Mouse (Mus musculus): ENCODE measurements around the gene Rab20. TPM values are rescaled to one million over a fixed set of nuclear protein-coding genes. Genes with fewer than 3 reads are reported as not detected.
A peak's percentile ranks its signal among the peaks of the same experiment; 100 is the strongest.

The Rab20 gene
- polyA plus RNA-seq, 1 experiment from 2014 or later: 1.5 TPM

DNA sequence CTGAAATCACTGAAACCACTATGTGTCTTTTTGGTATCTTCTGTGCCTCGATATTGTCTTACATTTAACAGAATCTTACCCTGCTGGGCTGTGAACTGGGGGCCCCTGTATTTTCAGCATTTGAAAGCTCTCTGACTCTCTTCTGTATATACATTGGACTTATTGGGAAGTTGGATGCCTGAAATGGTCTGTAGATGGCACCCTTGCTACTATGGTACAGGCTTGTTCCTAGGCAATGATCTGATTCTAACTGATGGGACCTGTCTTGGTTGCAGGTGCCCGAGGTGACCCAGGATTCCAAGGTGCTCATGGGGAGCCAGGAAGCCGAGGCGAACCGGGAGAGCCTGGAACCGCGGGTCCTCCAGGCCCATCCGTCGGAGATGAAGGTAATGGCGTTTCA lies 63.4 kb downstream of the Rab20 start:
- peaks cover 44% of the 10 kb centered on the region for H3K4me1 ChIP-seq (replicated peaks)
- H3K9ac ChIP-seq: no peak overlapping the region
- no peaks in the 10 kb centered on the region for H3K27me3 ChIP-seq
- no peak overlapping the region for H3K27ac ChIP-seq (replicated peaks)
- H3K4me3 ChIP-seq: no peak overlapping the region
- WGBS: 85% methylated on average over 10 of the region's 10 CpGs
- no peak overlapping the region for H3K4me2 ChIP-seq
- no peaks in the 10 kb centered on the region for H3K9me3 ChIP-seq
- H3K36me3 ChIP-seq: no peaks in the 10 kb centered on the region
- no peak for ATAC-seq (ENCODE audit: low FRiP score, low read depth)

DNA sequence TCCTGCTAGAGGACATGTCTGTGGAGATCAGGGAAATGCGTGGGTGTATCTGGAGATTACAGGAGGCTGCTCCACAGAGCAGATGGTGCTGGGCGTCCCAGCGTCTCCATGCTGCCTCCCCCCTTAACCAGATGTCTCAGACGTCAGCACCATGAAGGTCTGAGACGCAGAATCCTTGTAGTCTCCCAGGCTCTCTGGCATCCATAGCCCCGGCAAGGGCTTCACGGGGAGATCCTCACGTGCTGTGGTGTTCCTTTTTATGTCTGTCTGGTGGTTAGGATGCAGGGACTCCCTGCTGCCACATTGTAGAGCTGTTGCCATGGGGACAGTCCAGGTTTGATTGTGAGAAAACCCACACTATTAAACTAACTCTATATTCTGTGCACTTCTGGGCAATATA lies 64.2 kb downstream of the Rab20 start:
- H3K4me1 ChIP-seq (replicated peaks): peaks cover 38% of the 10 kb centered on the region
- H3K27ac ChIP-seq (replicated peaks): no peak overlapping the region; the same call in 1 of the 2 replicates
- no peak overlapping the region for H3K4me3 ChIP-seq
- no peaks in the 10 kb centered on the region for H3K27me3 ChIP-seq
- H3K9ac ChIP-seq: no peak overlapping the region
- WGBS: 21% methylated on average over 8 of the region's 8 CpGs
- H3K4me2 ChIP-seq: no peak overlapping the region
- ATAC-seq (ENCODE audit: low FRiP score, low read depth): peak; percentile 50
- H3K9me3 ChIP-seq: no peaks in the 10 kb centered on the region
- H3K36me3 ChIP-seq: no peaks in the 10 kb centered on the region

DNA sequence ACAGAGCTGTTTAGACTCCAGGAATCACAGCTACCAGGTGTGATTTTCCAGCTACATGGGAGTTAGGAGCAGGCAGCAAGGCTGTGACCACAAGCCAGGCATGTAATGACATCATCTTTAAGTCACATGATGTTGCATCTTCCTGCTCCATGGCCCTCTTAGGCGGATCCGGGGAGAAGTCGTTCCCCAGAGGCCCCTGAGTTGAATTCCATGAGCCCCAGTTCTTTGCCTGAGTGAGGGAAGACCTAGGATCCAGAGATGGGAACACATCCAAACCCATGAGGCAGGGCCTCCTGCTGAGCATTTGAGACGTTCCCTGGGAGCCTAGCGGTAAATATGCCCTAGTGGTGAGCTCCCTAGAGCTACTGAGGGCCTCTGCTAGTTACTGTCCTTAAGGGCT lies 66.1 kb downstream of the Rab20 start:
- Histone ChIP-seq H3K4me1 (replicated peaks) (peaks cover 23% of the 10 kb centered on the region), H3K9me3 (no peaks in the 10 kb centered on the region), H3K36me3 (no peaks in the 10 kb centered on the region), H3K4me3 (no peak overlapping the region), H3K27ac (replicated peaks) (no peak overlapping the region), H3K4me2 (no peak overlapping the region), H3K27me3 (no peaks in the 10 kb centered on the region), H3K9ac (no peak overlapping the region)
- ATAC-seq (ENCODE audit: low FRiP score, low read depth): no peak
- 57% methylated on average over 5 of the region's 5 CpGs for WGBS

DNA sequence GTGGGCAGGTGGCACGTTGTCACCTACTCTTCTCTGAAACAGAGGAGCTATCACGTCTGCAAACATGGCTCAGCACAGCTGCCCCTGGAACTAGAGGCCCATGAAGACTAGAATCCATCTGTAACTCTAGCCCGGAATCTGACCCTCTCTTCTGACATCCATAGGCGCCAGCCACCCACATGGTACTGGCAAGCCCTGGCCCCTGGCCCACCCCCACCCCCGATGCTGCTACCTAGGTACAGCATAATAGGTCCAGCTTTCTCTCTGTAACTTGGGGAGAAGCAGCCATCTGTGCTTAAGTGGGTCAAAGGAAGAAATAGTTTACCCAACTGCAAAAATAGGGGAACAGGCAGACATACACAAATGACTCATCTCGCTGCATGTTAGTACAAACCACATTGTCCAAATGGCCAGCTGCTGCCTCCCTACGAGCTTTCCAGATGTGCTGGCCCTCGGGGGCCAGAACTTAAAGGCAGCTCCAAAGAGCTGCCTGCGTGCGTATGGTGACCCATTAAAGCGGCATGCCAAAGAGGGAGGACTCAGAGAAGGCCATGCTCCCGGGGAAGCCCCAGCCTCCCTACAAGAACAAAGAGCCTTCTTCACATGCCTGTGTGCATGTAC lies 66.9 kb downstream of the Rab20 start:
- Histone ChIP-seq H3K36me3 (no peaks in the 10 kb centered on the region), H3K27me3 (no peaks in the 10 kb centered on the region), H3K9ac (no peak overlapping the region), H3K4me1 (replicated peaks) (peaks cover 27% of the 10 kb centered on the region), H3K9me3 (no peaks in the 10 kb centered on the region), H3K4me3 (no peak overlapping the region), H3K27ac (replicated peaks) (no peak overlapping the region), H3K4me2 (no peak overlapping the region)
- ATAC-seq (ENCODE audit: low FRiP score, low read depth): no peak
- 60% methylated on average over 12 of the region's 12 CpGs for WGBS

DNA sequence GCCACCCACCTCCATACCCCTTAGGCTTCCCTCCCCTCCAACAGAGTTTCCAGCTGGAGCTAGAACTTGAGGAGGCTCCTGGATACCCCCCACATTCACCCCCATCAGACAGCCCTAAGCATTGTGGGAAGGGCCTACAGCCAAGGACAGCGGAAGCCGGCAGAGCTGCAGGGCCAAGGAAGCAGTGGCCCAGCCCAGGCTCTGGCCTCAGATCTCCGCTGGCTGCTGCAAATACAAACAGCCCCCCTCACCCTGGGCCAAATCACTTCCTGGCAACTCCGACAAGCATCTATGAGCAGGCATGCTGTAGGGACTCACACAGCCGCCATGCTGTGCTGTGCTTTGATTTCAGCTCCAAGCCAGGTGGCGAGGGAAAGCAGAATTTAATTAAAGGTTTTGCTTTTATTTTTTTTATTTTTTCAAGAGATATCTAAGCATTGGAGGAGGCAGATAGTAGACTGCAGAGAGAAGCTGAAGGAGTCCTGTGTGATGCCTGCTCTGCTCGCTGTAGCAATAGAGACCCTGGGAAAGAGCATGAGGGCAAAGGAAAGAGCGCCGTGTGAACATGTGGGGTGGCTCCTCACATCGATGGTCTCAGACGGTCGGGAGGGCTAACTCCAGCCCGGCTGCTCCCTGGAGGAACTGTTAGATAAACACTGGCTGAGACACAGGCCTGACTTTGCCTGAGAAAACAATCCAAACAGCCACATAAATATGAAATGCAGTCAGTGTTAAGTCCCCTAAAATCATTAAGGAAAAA lies 72.6 kb downstream of the Rab20 start:
- Histone ChIP-seq H3K4me1 (replicated peaks) (peaks cover 16% of the 10 kb centered on the region), H3K4me3 (no peak overlapping the region), H3K9ac (no peak overlapping the region), H3K27ac (replicated peaks) (peak overlapping the region; percentile 42), H3K27me3 (no peaks in the 10 kb centered on the region), H3K9me3 (no peaks in the 10 kb centered on the region), H3K4me2 (no peak overlapping the region), H3K36me3 (no peaks in the 10 kb centered on the region)
- WGBS: 44% methylated on average over 13 of the region's 13 CpGs
- peak; percentile 86 for ATAC-seq (ENCODE audit: low FRiP score, low read depth)

DNA sequence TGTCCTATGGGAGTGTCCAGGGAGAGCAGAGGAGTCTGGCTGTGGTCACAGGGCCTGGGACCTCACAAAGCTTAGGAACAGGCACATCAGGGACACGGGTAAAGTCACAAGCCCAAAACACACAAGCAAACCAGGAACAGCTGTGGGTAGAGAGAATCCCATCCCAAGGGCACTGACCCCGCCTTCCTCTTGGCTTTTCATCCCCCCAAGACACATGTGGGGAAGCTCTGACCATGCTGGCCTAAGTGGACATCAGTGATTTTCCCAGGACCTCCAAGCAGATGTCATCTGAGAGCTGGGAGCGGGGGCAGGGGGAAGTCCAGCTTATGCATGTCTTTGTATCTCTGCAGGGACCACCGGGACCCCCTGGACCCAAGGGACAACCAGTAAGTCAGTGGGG lies 73.9 kb downstream of the Rab20 start:
- WGBS: 73% methylated on average over 4 of the region's 4 CpGs
- H3K4me3 ChIP-seq: no peak overlapping the region
- H3K27me3 ChIP-seq: no peaks in the 10 kb centered on the region
- no peaks in the 10 kb centered on the region for H3K36me3 ChIP-seq
- no peak overlapping the region for H3K27ac ChIP-seq (replicated peaks)
- H3K4me1 ChIP-seq (replicated peaks): peaks cover 16% of the 10 kb centered on the region
- no peaks in the 10 kb centered on the region for H3K9me3 ChIP-seq
- H3K4me2 ChIP-seq: no peak overlapping the region
- ATAC-seq (ENCODE audit: low FRiP score, low read depth): no peak
- no peak overlapping the region for H3K9ac ChIP-seq

GRCm38 (mm10) chr8:11403813-11404212 lies 74.7 kb downstream of the Rab20 start:
- Histone ChIP-seq H3K4me3 (no peak overlapping the region), H3K4me2 (no peak overlapping the region), H3K9ac (no peak overlapping the region), H3K27ac (replicated peaks) (no peak overlapping the region), H3K9me3 (no peaks in the 10 kb centered on the region), H3K36me3 (no peaks in the 10 kb centered on the region), H3K4me1 (replicated peaks) (peaks cover 16% of the 10 kb centered on the region), H3K27me3 (no peaks in the 10 kb centered on the region)
- ATAC-seq (ENCODE audit: low FRiP score, low read depth): no peak
- WGBS: 95% methylated on average over 9 of the region's 9 CpGs

Other genes starting within 250 kb of the Rab20 start
- 43.0 and 43.6 TPM in 2 replicates for gene Col4a2, start 165.9 kb downstream of the Rab20 start, polyA plus RNA-seq (2015; fragmentation: Nextera tagmentation; extraction: Ambion mirVana)
- 91.8 and 92.1 TPM in 2 replicates for gene Col4a1, start 165.9 kb downstream of the Rab20 start, polyA plus RNA-seq (2015; fragmentation: Nextera tagmentation; extraction: Ambion mirVana)
- 144 and 148 TPM in 2 replicates for gene Naxd, start 18.8 kb upstream of the Rab20 start, polyA plus RNA-seq (2015; fragmentation: Nextera tagmentation; extraction: Ambion mirVana)
- gene Cars2, start 72.1 kb upstream of the Rab20 start, polyA plus RNA-seq (2015; fragmentation: Nextera tagmentation; extraction: Ambion mirVana): 23.2 and 25.2 TPM in 2 replicates
- 45.7 TPM in 2 replicates for gene Ing1, start 76.9 kb upstream of the Rab20 start, polyA plus RNA-seq (2015; fragmentation: Nextera tagmentation; extraction: Ambion mirVana)
- 81.3 and 82.8 TPM in 2 replicates for gene Ankrd10, start 157.0 kb upstream of the Rab20 start, polyA plus RNA-seq (2015; fragmentation: Nextera tagmentation; extraction: Ambion mirVana)
- gene 1700016D06Rik, start 222.4 kb upstream of the Rab20 start, polyA plus RNA-seq (2015; fragmentation: Nextera tagmentation; extraction: Ambion mirVana): not detected in 2 replicates
- gene Arhgef7, start 249.0 kb upstream of the Rab20 start, polyA plus RNA-seq (2015; fragmentation: Nextera tagmentation; extraction: Ambion mirVana): 73.4 and 81.0 TPM in 2 replicates

Measured in hindbrain, embryonic 15.5 days (tissue).